Mouse (Mus musculus): Measurements from ENCODE around the gene Tor3a. TPM values are rescaled to one million over a fixed set of nuclear protein-coding genes. Genes with fewer than 3 reads are reported as not detected.

Tor3a gene
- polyA plus RNA-seq (2012; rRNA removed) (1.7 and 2.2 TPM in 2 replicates), polyA plus RNA-seq (2014; fragmentation: Nextera tagmentation; extraction: Ambion mirVana) (3.0 and 3.4 TPM in 2 replicates)

GRCm38 (mm10) chr1:156674195-156675000 lies at the start of gene Tor3a:
Tor3a (minus strand) TSS chr1:156674356.
- Histone ChIP-seq H3K9me3 (ENCODE audit: control insufficient read depth, low read length) (no peaks in the 10 kb centered on the region), H3K27ac (no peak within 1 kb of the TSS), H3K4me2 (ENCODE audit: low read depth) (peak within 1 kb of the TSS; percentile 91), H3K36me3 (replicated peaks; ENCODE audit: control insufficient read depth, insufficient read depth, low read depth) (no peaks in the 10 kb centered on the region), H3K4me3 (ENCODE audit: insufficient read depth in 1 of 2, low read depth in 2 of 2, low read length in 2 of 2) (peak within 1 kb of the TSS; percentile 68 to 80), H3K4me1 (replicated peaks; ENCODE audit: control insufficient read depth in 2 of 2, insufficient read depth in 2 of 2, low read length in 1 of 2) (peaks cover 0 to 3% of the 10 kb centered on the region in 2 experiments; a peak in 2 of 4 replicates), H3K9ac (replicated peaks) (peak within 1 kb of the TSS; percentile 49), H3K27me3 (ENCODE audit: control insufficient read depth, insufficient read depth, low read length) (no peaks in the 10 kb centered on the region)
- peak; percentile 72 for ATAC-seq (ENCODE audit: insufficient read depth)
- peak; percentile 32 to 45 (median 45) for DNase-seq (ENCODE audit: low read depth in 3 of 3, low spot score in 3 of 3)
- TF ChIP-seq EP300 (IDR thresholded peaks at IDR 0.05; ENCODE audit: low read depth) (no peak), CTCF (IDR thresholded peaks at IDR 0.05; ENCODE audit: low read depth) (peak; percentile 9; the same call in 1 of the 2 replicates)
- WGBS (ENCODE audit: insufficient replicate concordance), result 5% methylated on average over 37 of the region's 37 CpGs

- DNase-seq (ENCODE audit: low read depth in 3 of 3, low spot score in 3 of 3), result no peak
- WGBS (ENCODE audit: insufficient replicate concordance), result 18% methylated on average over 6 of the region's 6 CpGs
- no peak overlapping the region for H3K4me3 ChIP-seq (ENCODE audit: insufficient read depth in 1 of 2, low read depth in 2 of 2, low read length in 2 of 2)
- no peak overlapping the region for H3K9ac ChIP-seq (replicated peaks)
- H3K9me3 ChIP-seq (ENCODE audit: control insufficient read depth, low read length), result no peaks in the 10 kb centered on the region
- ATAC-seq (ENCODE audit: insufficient read depth), result no peak
- no peaks in the 10 kb centered on the region for H3K36me3 ChIP-seq (replicated peaks; ENCODE audit: control insufficient read depth, insufficient read depth, low read depth)
- H3K27me3 ChIP-seq (ENCODE audit: control insufficient read depth, insufficient read depth, low read length), result no peaks in the 10 kb centered on the region
- peak overlapping the region; percentile 15; the same call in 1 of the 2 replicates for H3K4me2 ChIP-seq (ENCODE audit: low read depth)
- TF ChIP-seq EP300 (IDR thresholded peaks at IDR 0.05; ENCODE audit: low read depth), result 0 out of 2 replicates have a peak, but pooled peaks have one; percentile 14
- no peak for TF ChIP-seq CTCF (IDR thresholded peaks at IDR 0.05; ENCODE audit: low read depth)
- H3K4me1 ChIP-seq (replicated peaks; ENCODE audit: control insufficient read depth in 2 of 2, insufficient read depth in 2 of 2, low read length in 1 of 2), result peaks cover 15 to 16% of the 10 kb centered on the region in 2 experiments
- H3K27ac ChIP-seq, result no peak overlapping the region
Observed at GRCm38 (mm10) chr1:156722089-156722488, 47.9 kb upstream of the Tor3a start.

- H3K4me1 ChIP-seq (replicated peaks; ENCODE audit: control insufficient read depth in 2 of 2, insufficient read depth in 2 of 2, low read length in 1 of 2), result peaks cover 17 to 19% of the 10 kb centered on the region in 2 experiments
Observed at GRCm38 (mm10) chr1:156720046-156720445, 45.9 kb upstream of the Tor3a start.

GRCm38 (mm10) chr1:156718950-156719805 lies 45.0 kb upstream of the Tor3a start, which contains the start of gene Fam20b:
Fam20b (minus strand) TSS chr1:156719086.
- peak; percentile 96 for ATAC-seq (ENCODE audit: insufficient read depth)
- Histone ChIP-seq H3K4me3 (ENCODE audit: insufficient read depth in 1 of 2, low read depth in 2 of 2, low read length in 2 of 2) (peak within 1 kb of the TSS; percentile 84 to 95), H3K27ac (peak within 1 kb of the TSS; percentile 72), H3K4me2 (ENCODE audit: low read depth) (peak within 1 kb of the TSS; percentile 93), H3K36me3 (replicated peaks; ENCODE audit: control insufficient read depth, insufficient read depth, low read depth) (no peaks in the 10 kb centered on the region; the same call in 1 of the 2 replicates), H3K9ac (replicated peaks) (peak within 1 kb of the TSS; percentile 91), H3K4me1 (replicated peaks; ENCODE audit: control insufficient read depth in 2 of 2, insufficient read depth in 2 of 2, low read length in 1 of 2) (peaks cover 17 to 19% of the 10 kb centered on the region in 2 experiments), H3K9me3 (ENCODE audit: control insufficient read depth, low read length) (no peaks in the 10 kb centered on the region), H3K27me3 (ENCODE audit: control insufficient read depth, insufficient read depth, low read length) (no peaks in the 10 kb centered on the region)
- DNase-seq (ENCODE audit: low read depth in 3 of 3, low spot score in 3 of 3), result peak; percentile 85 to 89 (median 89)
- WGBS (ENCODE audit: insufficient replicate concordance), result 1% methylated on average over 45 of the region's 47 CpGs
- TF ChIP-seq EP300 (IDR thresholded peaks at IDR 0.05; ENCODE audit: low read depth), result no peak
- TF ChIP-seq CTCF (IDR thresholded peaks at IDR 0.05; ENCODE audit: low read depth), result no peak

More at GRCm38 (mm10) chr1:156720046-156720445, 45.9 kb upstream of the Tor3a start:
- no peak for DNase-seq (ENCODE audit: low read depth in 3 of 3, low spot score in 3 of 3)
- TF ChIP-seq CTCF (IDR thresholded peaks at IDR 0.05; ENCODE audit: low read depth) (no peak), EP300 (IDR thresholded peaks at IDR 0.05; ENCODE audit: low read depth) (no peak)
- Histone ChIP-seq H3K27me3 (ENCODE audit: control insufficient read depth, insufficient read depth, low read length) (no peaks in the 10 kb centered on the region), H3K4me2 (ENCODE audit: low read depth) (no peak overlapping the region; the same call in 1 of the 2 replicates), H3K4me3 (ENCODE audit: insufficient read depth in 1 of 2, low read depth in 2 of 2, low read length in 2 of 2) (no peak overlapping the region), H3K36me3 (replicated peaks; ENCODE audit: control insufficient read depth, insufficient read depth, low read depth) (no peaks in the 10 kb centered on the region; the same call in 1 of the 2 replicates), H3K9me3 (ENCODE audit: control insufficient read depth, low read length) (no peaks in the 10 kb centered on the region), H3K27ac (no peak overlapping the region), H3K9ac (replicated peaks) (no peak overlapping the region)
- no peak for ATAC-seq (ENCODE audit: insufficient read depth)
- WGBS (ENCODE audit: insufficient replicate concordance), result 73% methylated on average over 4 of the region's 4 CpGs

Data from liver, embryonic 14.5 days (tissue).